Mouse (Mus musculus) embryonic facial prominence, embryonic 11.5 days (tissue): Measurements from ENCODE around the gene Olfr2. TPM values are rescaled to one million over a fixed set of nuclear protein-coding genes. Genes with fewer than 3 reads are reported as not detected.

ENCODE experiments used
- ATAC-seq: fragments of 200-750 bp; cut with Nextera tagmentation; replicated peaks from 2 replicates; pipeline ENCODE4 v1.8.0; 2017; ENCODE audit warnings: low read depth; ENCODE audit not compliant: insufficient number of reproducible peaks, low FRiP score, low TSS enrichment
- DNase-seq: peaks from one replicate; pipeline ENCODE4 v3.0.0-alpha.2; 2015; ENCODE audit warnings: low spot score
- H3K27ac ChIP-seq: fragments of 300-500 bp; sonication (generic); replicated peaks from 2 replicates; pipeline ENCODE4 v1.5.1; 2014; ENCODE audit warnings: mild to moderate bottlenecking, low read depth, low read length, control low read depth
- H3K27me3 ChIP-seq: fragments of 300-500 bp; sonication (generic); 2 replicates; pipeline ENCODE4 v1.6.1; 2014; ENCODE audit warnings: mild to moderate bottlenecking, low read length, moderate library complexity, mixed read lengths; ENCODE audit not compliant: control insufficient read depth, insufficient read depth
- H3K36me3 ChIP-seq: fragments of 300-500 bp; sonication (generic); replicated peaks from 2 replicates; pipeline ENCODE4 v1.6.1; 2014; ENCODE audit warnings: low read depth, mild to moderate bottlenecking, low read length, moderate library complexity, mixed read lengths; ENCODE audit not compliant: control insufficient read depth, insufficient read depth
- H3K4me1 ChIP-seq: fragments of 300-500 bp; sonication (generic); 2 replicates; pipeline ENCODE4 v1.6.1; 2014; ENCODE audit warnings: low read length, mixed read lengths; ENCODE audit not compliant: control insufficient read depth, insufficient read depth
- H3K4me2 ChIP-seq: fragments of 300-500 bp; sonication (generic); 2 replicates; pipeline ENCODE4 v1.6.1; 2014; ENCODE audit warnings: low read depth, mild to moderate bottlenecking, control low read depth, low read length, moderate library complexity
- H3K4me3 ChIP-seq: fragments of 300-500 bp; sonication (generic); 2 replicates; pipeline ENCODE4 v1.5.1; 2014; ENCODE audit warnings: low read depth, low read length, control low read depth
- H3K9ac ChIP-seq: fragments of 300-500 bp; sonication (generic); replicated peaks from 2 replicates; pipeline ENCODE4 v1.6.1; 2014; ENCODE audit warnings: mild to moderate bottlenecking, control low read depth, low read length
- H3K9me3 ChIP-seq: fragments of 300-500 bp; sonication (generic); replicated peaks from 2 replicates; pipeline ENCODE4 v1.6.1; 2016; ENCODE audit warnings: mild to moderate bottlenecking, low read length, inconsistent platforms, mixed read lengths; ENCODE audit not compliant: control insufficient read depth
- WGBS: fragments of 180-500 bp; shearing (Covaris S2); extraction: QIAGEN DNeasy Blood & Tissue Kit; methylation state at CpG from one replicate; pipeline ENCODE4 v1.1.7; 2014; 5-methylcytosine and 5-hydroxymethylcytosine counted together
- polyA plus RNA-seq: library from polyadenylated mRNA; unstranded; fragments of >200 nt; fragmentation: Nextera tagmentation; extraction: Ambion mirVana; gene quantifications from 2 replicates; pipeline ENCODE4 v1.2.1, GENCODE M21; 2014

Gene Olfr2
- not detected in 2 replicates for polyA plus RNA-seq

GRCm38 (mm10) chr7:107005972-107006371, at the start of gene Olfr2:
Gene Olfr2, minus strand, starts transcription at chr7:107006072.
- Histone ChIP-seq H3K27me3 (no peaks in the 10 kb centered on the region), H3K4me2 (no peak within 1 kb of the TSS), H3K27ac (no peak within 1 kb of the TSS), H3K9ac (no peak within 1 kb of the TSS), H3K4me3 (no peak within 1 kb of the TSS), H3K9me3 (no peaks in the 10 kb centered on the region), H3K36me3 (no peaks in the 10 kb centered on the region), H3K4me1 (no peaks in the 10 kb centered on the region)
- DNase-seq (no peak), ATAC-seq (no peak)
- 51% methylated on average over 1 of the region's 1 CpGs for WGBS

DNA sequence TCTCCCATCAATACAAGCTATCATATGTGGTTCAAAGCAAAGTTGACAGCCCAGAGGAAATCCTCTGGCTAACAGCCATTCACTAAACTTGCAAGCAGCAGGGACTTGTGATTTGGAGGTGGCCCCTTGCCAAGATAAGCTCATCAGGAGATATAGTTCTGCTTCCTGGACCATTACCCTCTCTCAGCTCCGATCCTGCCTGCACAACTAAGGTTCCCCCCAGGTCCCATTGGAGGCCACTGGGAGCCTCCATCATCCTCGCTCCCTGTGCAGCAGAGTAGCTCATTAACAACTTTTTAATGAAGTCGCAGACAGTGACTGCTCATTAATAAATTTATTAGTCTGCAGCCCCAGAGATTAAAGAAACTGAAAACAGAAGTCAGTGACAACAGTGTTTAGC, 41.7 kb upstream of the Olfr2 start:
- no peaks in the 10 kb centered on the region for H3K9me3 ChIP-seq
- H3K4me3 ChIP-seq = no peak overlapping the region
- DNase-seq (no peak), ATAC-seq (no peak)
- no peaks in the 10 kb centered on the region for H3K4me1 ChIP-seq
- no peaks in the 10 kb centered on the region for H3K36me3 ChIP-seq
- no peak overlapping the region for H3K27ac ChIP-seq
- WGBS = 64% methylated on average over 3 of the region's 3 CpGs
- no peak overlapping the region for H3K4me2 ChIP-seq
- H3K9ac ChIP-seq = no peak overlapping the region
- H3K27me3 ChIP-seq = no peaks in the 10 kb centered on the region

- WGBS = 5% methylated on average over 5 of the region's 5 CpGs
- H3K4me3 ChIP-seq = no peak overlapping the region
- H3K27ac ChIP-seq = no peak overlapping the region
- no peak overlapping the region for H3K4me2 ChIP-seq
- no peaks in the 10 kb centered on the region for H3K36me3 ChIP-seq
- DNase-seq (peak; percentile 72), ATAC-seq (no peak)
- H3K9me3 ChIP-seq = no peaks in the 10 kb centered on the region
- no peak overlapping the region for H3K9ac ChIP-seq
- no peaks in the 10 kb centered on the region for H3K4me1 ChIP-seq
- H3K27me3 ChIP-seq = no peaks in the 10 kb centered on the region
These were observed 40.0 kb upstream of the Olfr2 start for GRCm38 (mm10) chr7:107045833-107046232.

GRCm38 (mm10) chr7:107044407-107044806, 38.5 kb upstream of the Olfr2 start:
- ATAC-seq (no peak), DNase-seq (no peak)
- H3K36me3 ChIP-seq = no peaks in the 10 kb centered on the region
- no peaks in the 10 kb centered on the region for H3K9me3 ChIP-seq
- H3K27me3 ChIP-seq = no peaks in the 10 kb centered on the region
- no peak overlapping the region for H3K9ac ChIP-seq
- H3K4me2 ChIP-seq = no peak overlapping the region
- H3K27ac ChIP-seq = no peak overlapping the region
- no peak overlapping the region for H3K4me3 ChIP-seq
- 94% methylated on average over 1 of the region's 1 CpGs for WGBS
- no peaks in the 10 kb centered on the region for H3K4me1 ChIP-seq

DNA sequence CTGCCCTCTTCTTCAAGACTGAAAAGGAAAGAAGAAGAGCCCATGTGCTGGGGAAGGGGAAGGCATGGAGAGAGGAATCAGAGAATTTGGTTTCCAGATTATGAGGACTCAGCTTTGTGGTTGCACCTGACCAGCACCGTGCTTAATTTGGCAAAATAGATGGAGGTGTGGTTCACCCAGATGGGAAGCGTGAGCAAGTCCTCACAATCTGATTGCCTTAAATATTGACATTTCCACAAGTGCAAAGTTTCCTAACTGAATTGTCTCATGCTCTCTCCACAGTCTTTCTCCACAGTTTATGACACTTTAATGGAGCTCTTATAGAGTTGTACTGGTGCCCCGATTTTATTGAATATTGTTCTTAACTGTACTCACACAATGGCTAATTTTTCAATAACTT, 37.3 kb upstream of the Olfr2 start:
- H3K27ac ChIP-seq = no peak overlapping the region
- 88% methylated on average over 3 of the region's 3 CpGs for WGBS
- H3K4me3 ChIP-seq = no peak overlapping the region
- no peak overlapping the region for H3K9ac ChIP-seq
- ATAC-seq = no peak
- no peaks in the 10 kb centered on the region for H3K27me3 ChIP-seq
- no peaks in the 10 kb centered on the region for H3K4me1 ChIP-seq
- no peaks in the 10 kb centered on the region for H3K36me3 ChIP-seq
- no peak for DNase-seq
- no peaks in the 10 kb centered on the region for H3K9me3 ChIP-seq
- no peak overlapping the region for H3K4me2 ChIP-seq

DNA sequence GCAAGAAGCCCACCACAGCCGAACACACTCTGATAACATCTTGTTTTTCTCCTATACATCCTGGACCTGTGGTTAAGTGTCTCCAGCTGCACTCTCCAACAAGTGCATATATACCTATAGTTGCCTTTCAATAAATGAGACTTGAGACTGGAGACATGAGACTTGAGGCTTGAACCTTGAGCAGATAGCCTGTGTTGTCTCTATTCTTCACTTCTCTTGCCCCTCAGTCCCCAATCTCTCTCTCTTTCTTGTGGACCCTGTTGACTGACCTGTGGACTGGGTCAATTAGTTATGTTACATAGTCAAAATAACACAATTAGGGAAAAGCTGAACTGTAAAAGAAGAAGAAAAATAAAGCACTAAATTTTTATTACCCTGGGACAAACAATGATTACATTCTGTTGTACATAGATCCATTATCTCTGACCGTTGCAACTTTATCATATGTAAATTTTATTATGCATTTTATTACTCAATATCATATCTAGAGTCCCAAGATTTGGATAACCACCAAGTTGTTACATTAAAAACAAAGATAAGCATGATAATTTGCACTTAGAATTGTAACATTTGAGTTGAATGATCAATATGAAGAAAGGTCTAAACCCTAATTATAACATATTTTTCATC, 34.2 kb upstream of the Olfr2 start:
- H3K27me3 ChIP-seq = no peaks in the 10 kb centered on the region
- no peak overlapping the region for H3K9ac ChIP-seq
- no peaks in the 10 kb centered on the region for H3K4me1 ChIP-seq
- no peaks in the 10 kb centered on the region for H3K36me3 ChIP-seq
- no peaks in the 10 kb centered on the region for H3K9me3 ChIP-seq
- no peak for DNase-seq
- no peak overlapping the region for H3K4me2 ChIP-seq
- ATAC-seq = no peak
- no peak overlapping the region for H3K27ac ChIP-seq
- 68% methylated on average over 2 of the region's 2 CpGs for WGBS
- H3K4me3 ChIP-seq = no peak overlapping the region

DNA sequence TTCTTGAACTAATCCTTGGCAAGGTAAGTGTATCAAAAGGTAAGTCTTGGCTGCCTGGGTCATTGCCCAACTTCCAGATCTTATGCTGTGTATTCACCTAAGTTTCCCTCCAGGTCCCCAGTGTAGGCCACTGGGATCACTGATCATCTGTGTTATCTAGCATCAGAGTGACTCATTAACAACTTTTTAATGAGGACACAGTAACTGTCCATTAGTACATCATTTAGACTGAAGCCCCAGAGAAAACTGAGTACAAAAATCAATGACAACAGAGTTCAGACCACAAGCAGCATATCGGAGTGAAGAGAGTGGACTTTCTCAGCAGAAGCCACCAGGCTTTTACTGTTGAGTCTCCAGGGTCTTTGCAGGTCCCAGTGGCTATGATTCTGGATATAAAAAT, 25.0 kb upstream of the Olfr2 start, which contains the start of gene Olfr713:
Gene Olfr713, plus strand, starts transcription at position 301 of the 400 bp plus-strand sequence.
- Histone ChIP-seq H3K9me3 (no peaks in the 10 kb centered on the region), H3K4me2 (no peak within 1 kb of the TSS), H3K27ac (no peak within 1 kb of the TSS), H3K9ac (no peak within 1 kb of the TSS), H3K4me3 (no peak within 1 kb of the TSS), H3K4me1 (no peaks in the 10 kb centered on the region), H3K27me3 (no peaks in the 10 kb centered on the region), H3K36me3 (no peaks in the 10 kb centered on the region)
- 87% methylated on average over 1 of the region's 1 CpGs for WGBS
- ATAC-seq = no peak
- no peak for DNase-seq

- DNase-seq = no peak
- H3K4me1 ChIP-seq = no peaks in the 10 kb centered on the region
These were observed 1.7 kb downstream of the Olfr2 start for GRCm38 (mm10) chr7:107004169-107004568.

More at GRCm38 (mm10) chr7:107004169-107004568, 1.7 kb downstream of the Olfr2 start:
- H3K4me2 ChIP-seq = no peak overlapping the region
- no peak overlapping the region for H3K27ac ChIP-seq
- no peaks in the 10 kb centered on the region for H3K27me3 ChIP-seq
- H3K9ac ChIP-seq = no peak overlapping the region
- no peaks in the 10 kb centered on the region for H3K36me3 ChIP-seq
- H3K9me3 ChIP-seq = no peaks in the 10 kb centered on the region
- 62% methylated on average over 3 of the region's 3 CpGs for WGBS
- H3K4me3 ChIP-seq = no peak overlapping the region
- no peak for ATAC-seq
